Mouse (Mus musculus) lung, adult 2 months (tissue): ENCODE results near the gene Wdr70.

Source experiments
- CTCF ChIP-seq: fragments of 200-500 bp; IDR thresholded peaks from 2 replicates; pipeline ENCODE4 v1.5.1; 2011; ENCODE audit warnings: mild to moderate bottlenecking, low read length, control low read depth; ENCODE audit not compliant: insufficient read depth
- POLR2A ChIP-seq: fragments of 200-500 bp; IDR thresholded peaks from 2 replicates; pipeline ENCODE4 v1.6.1; 2011; ENCODE audit warnings: low read depth, mild to moderate bottlenecking, control low read depth, low read length, borderline replicate concordance; ENCODE audit errors: extremely low read depth

DNA sequence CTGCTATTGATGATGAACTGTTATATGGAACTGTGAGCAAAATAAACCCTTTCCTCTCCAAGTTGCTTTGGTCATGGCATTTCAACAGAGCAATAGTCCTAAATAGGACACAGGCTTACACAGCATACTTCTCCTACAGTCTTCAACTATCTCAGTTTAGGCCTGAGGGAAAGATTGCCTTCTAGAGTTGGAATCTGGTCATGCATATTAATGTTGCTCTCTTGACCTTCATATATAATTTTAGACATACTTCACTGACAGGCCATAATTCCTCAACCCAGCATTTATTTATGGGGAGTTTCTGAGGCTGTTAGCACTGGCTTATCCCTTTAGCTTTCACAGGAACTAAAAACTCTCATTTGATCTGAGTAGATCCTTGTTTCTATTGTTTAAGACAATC, 108.9 kb downstream of the Wdr70 start:
- no peak for TF ChIP-seq CTCF
- no peak for TF ChIP-seq POLR2A
